Mouse (Mus musculus): ENCODE measurements around the gene Serinc1.

DNA sequence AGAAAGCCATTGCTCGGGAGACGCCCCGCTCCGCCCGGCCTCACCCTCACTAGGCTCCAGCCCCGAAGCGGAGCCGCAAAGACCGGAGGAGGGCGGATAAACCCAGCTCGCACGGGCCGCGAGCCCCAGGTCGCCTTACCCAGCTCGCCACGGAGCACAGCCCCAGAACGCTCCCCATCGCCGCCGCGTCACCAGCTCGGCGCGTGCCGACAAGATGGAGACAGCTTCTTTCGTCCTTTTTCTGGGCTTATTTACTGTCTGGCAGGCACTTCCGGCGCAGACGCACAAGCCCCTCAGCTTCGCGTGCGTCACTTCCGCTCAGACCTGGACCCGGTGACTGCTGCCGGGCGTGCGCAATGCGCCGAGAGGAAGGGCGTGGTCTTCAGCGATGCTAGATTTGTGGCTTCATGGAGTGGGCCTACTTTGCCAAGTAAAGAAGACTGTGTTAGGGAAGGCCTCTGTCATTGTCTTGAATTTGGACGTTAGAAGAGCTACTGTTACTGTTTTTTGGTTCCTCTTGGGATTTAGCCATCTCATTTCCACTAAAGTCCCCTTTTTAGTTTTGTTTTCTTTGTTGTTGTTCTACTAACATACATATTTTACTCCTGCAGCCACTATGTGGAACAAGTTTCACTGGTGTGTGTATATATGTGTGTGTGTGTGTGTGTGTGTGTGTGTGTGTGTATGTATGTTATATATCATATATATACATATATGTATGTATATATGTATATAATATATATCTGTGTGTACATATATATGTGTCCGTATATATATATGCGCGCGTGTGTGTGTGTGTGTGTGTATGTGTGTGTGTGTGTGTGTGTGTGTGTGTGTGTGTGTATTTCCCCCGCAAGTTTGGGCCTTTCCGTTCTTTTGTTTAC lies at the start of gene Serinc1:
- no peak for TF ChIP-seq CTCF (IDR thresholded peaks at IDR 0.05; ENCODE audit: insufficient read depth, low read depth, low read length)
- TF ChIP-seq POLR2A (IDR thresholded peaks at IDR 0.05; ENCODE audit: insufficient read depth, low read depth, low read length): peak; percentile 72; the same call in 1 of the 2 replicates
